Mouse (Mus musculus) CH12.LX (cell line): ENCODE measurements around the gene Cox6b2. TPM values are rescaled to one million over a fixed set of nuclear protein-coding genes. Genes with fewer than 3 reads are reported as not detected.

Source experiments
- DNase-seq: peaks from one replicate; pipeline ENCODE4 v3.0.0-alpha.2; 2013; ENCODE audit errors: extremely low read depth
- H3K27ac ChIP-seq: 2 replicates; pipeline ENCODE4 v1.5.1; 2012; ENCODE audit warnings: low read depth, mild to moderate bottlenecking, control low read depth, moderate library complexity; ENCODE audit not compliant: insufficient read depth
- H3K27me3 ChIP-seq: replicated peaks from 2 replicates; pipeline ENCODE3; 2012; ENCODE audit warnings: inconsistent platforms
- H3K36me3 ChIP-seq, 2 experiments: replicated peaks in 1 of 2; 2 replicates each; pipeline versions ENCODE3 to v1.6.1; 2012; ENCODE audit warnings: inconsistent platforms in 1 of 2, low read length in 1 of 2, mild to moderate bottlenecking in 1 of 2, mixed read lengths in 1 of 2, moderate library complexity in 1 of 2; ENCODE audit not compliant: control insufficient read depth in 1 of 2, insufficient read depth in 1 of 2
- H3K4me1 ChIP-seq, 2 experiments: 2 replicates each; pipeline ENCODE4 v1.6.1; 2012; ENCODE audit warnings: inconsistent platforms in 1 of 2, moderate library complexity in 1 of 2; ENCODE audit not compliant: insufficient read depth in 2 of 2, control insufficient read depth in 1 of 2
- H3K4me2 ChIP-seq: 2 replicates; pipeline ENCODE4 v1.6.1; 2012; ENCODE audit warnings: low read depth, mild to moderate bottlenecking, control low read depth; ENCODE audit not compliant: poor library complexity, insufficient read depth, severe bottlenecking
- H3K4me3 ChIP-seq, 3 experiments: fragments of 150-350 bp in 1 of 3; sonication (generic) in 1 of 3; replicated peaks in 1 of 3; 2 replicates each; pipeline versions ENCODE3 to v1.5.1; 2011 to 2012; ENCODE audit warnings: low read depth in 2 of 3, low read length in 2 of 3, mild to moderate bottlenecking in 2 of 3, moderate library complexity in 2 of 3, control low read depth in 1 of 3, improper control_type of control experiment in 1 of 3, inconsistent platforms in 1 of 3, mixed read lengths in 1 of 3; ENCODE audit not compliant: poor library complexity in 1 of 3
- H3K79me2 ChIP-seq: replicated peaks from 2 replicates; pipeline ENCODE4 v1.6.1; 2012; ENCODE audit warnings: mild to moderate bottlenecking, moderate library complexity; ENCODE audit not compliant: control insufficient read depth, poor library complexity, insufficient read depth, severe bottlenecking; ENCODE audit errors: extremely low read depth
- H3K9ac ChIP-seq: 2 replicates; pipeline ENCODE4 v1.6.1; 2012; ENCODE audit warnings: low read depth, mild to moderate bottlenecking, control low read depth, moderate library complexity; ENCODE audit not compliant: insufficient read depth
- H3K9me3 ChIP-seq: replicated peaks from 2 replicates; pipeline ENCODE3; 2012; ENCODE audit warnings: low read length, inconsistent platforms, mixed read lengths
- E2F4 ChIP-seq: IDR thresholded peaks from 2 replicates; pipeline ENCODE4 v1.6.1; 2011; ENCODE audit warnings: low read depth, low read length, improper control_type of control experiment; ENCODE audit not compliant: insufficient replicate concordance
- EP300 ChIP-seq: IDR thresholded peaks from 2 replicates; pipeline ENCODE4 v1.6.1; 2011; ENCODE audit warnings: low read length, improper control_type of control experiment
- GABPA ChIP-seq: IDR thresholded peaks from 2 replicates; pipeline ENCODE4 v1.6.1; 2012; ENCODE audit warnings: low read depth, low read length, improper control_type of control experiment, inconsistent platforms; ENCODE audit not compliant: insufficient replicate concordance
- IRF4 ChIP-seq: IDR thresholded peaks from 2 replicates; pipeline ENCODE4 v1.6.1; 2014; ENCODE audit warnings: low read depth, mild to moderate bottlenecking, inconsistent platforms, low read length, improper control_type of control experiment
- JUN ChIP-seq: IDR thresholded peaks from 2 replicates; pipeline ENCODE4 v1.6.1; 2011; ENCODE audit warnings: low read depth, mild to moderate bottlenecking, low read length, improper control_type of control experiment, moderate library complexity; ENCODE audit not compliant: insufficient read depth
- JUND ChIP-seq: conservative IDR thresholded peaks from 2 replicates; pipeline ENCODE4 v1.6.1; 2011; ENCODE audit warnings: low read depth, low read length, improper control_type of control experiment
- KAT2A ChIP-seq: IDR thresholded peaks from 2 replicates; pipeline ENCODE4 v1.6.1; 2012; ENCODE audit warnings: low read length, improper control_type of control experiment, inconsistent platforms; ENCODE audit not compliant: insufficient replicate concordance
- MAFK ChIP-seq: IDR thresholded peaks from 2 replicates; pipeline ENCODE4 v1.6.1; 2011; ENCODE audit warnings: low read length, improper control_type of control experiment; ENCODE audit not compliant: insufficient replicate concordance
- MAZ ChIP-seq: IDR thresholded peaks from 2 replicates; pipeline ENCODE4 v1.6.1; 2012; ENCODE audit warnings: low read depth, mild to moderate bottlenecking, inconsistent platforms, low read length, improper control_type of control experiment, moderate library complexity
- MEF2A ChIP-seq: IDR thresholded peaks from 2 replicates; pipeline ENCODE4 v1.6.1; 2014; ENCODE audit warnings: low read depth, mild to moderate bottlenecking, inconsistent platforms, low read length, improper control_type of control experiment, borderline replicate concordance
- NELFE ChIP-seq: IDR thresholded peaks from 2 replicates; pipeline ENCODE4 v1.6.1; 2011; ENCODE audit warnings: low read depth, low read length, improper control_type of control experiment
- NRF1 ChIP-seq: IDR thresholded peaks from 2 replicates; pipeline ENCODE4 v1.6.1; 2014; ENCODE audit warnings: low read depth, mild to moderate bottlenecking, inconsistent platforms, low read length, improper control_type of control experiment, moderate library complexity
- PAX5 ChIP-seq: IDR thresholded peaks from 2 replicates; pipeline ENCODE4 v1.6.1; 2012; ENCODE audit warnings: low read length, inconsistent platforms, mixed read lengths
- POLR2AphosphoS2 ChIP-seq: IDR thresholded peaks from 2 replicates; pipeline ENCODE4 v1.6.1; 2011; ENCODE audit warnings: low read depth, low read length, improper control_type of control experiment
- RAD21 ChIP-seq: IDR thresholded peaks from 2 replicates; pipeline ENCODE4 v1.6.1; 2011; ENCODE audit warnings: low read depth, mild to moderate bottlenecking, low read length, improper control_type of control experiment, moderate library complexity
- RCOR1 ChIP-seq: conservative IDR thresholded peaks from 2 replicates; pipeline ENCODE4 v1.6.1; 2012; ENCODE audit warnings: low read depth, mild to moderate bottlenecking, inconsistent platforms, low read length, improper control_type of control experiment
- UBTF ChIP-seq: IDR thresholded peaks from 2 replicates; pipeline ENCODE4 v1.6.1; 2012; ENCODE audit warnings: low read depth, mild to moderate bottlenecking, inconsistent platforms, low read length, improper control_type of control experiment, moderate library complexity
- ZC3H11A ChIP-seq: IDR thresholded peaks from 2 replicates; pipeline ENCODE4 v1.6.1; 2012; ENCODE audit warnings: low read depth, mild to moderate bottlenecking, inconsistent platforms, low read length, improper control_type of control experiment
- ZMIZ1 ChIP-seq: IDR thresholded peaks from 2 replicates; pipeline ENCODE4 v1.6.1; 2012; ENCODE audit warnings: low read depth, mild to moderate bottlenecking, inconsistent platforms, low read length, improper control_type of control experiment
- dilution Hi-C: fragments of 300-500 bp; cut with MboI; formaldehyde crosslinking; loops from 2 replicates; pipeline ENCODE4 v1.14.3; 2020; ENCODE audit warnings: low sequenced_read_pairs; ENCODE audit not compliant: extremely low pct_unique_long_range_greater_than_20kb, extremely low pct_ligation_motif_present
- in situ Hi-C: fragments of 300-500 bp; cut with MboI; formaldehyde crosslinking; loops from 3 replicates; pipeline ENCODE4 v1.14.3; 2019; ENCODE audit warnings: low sequenced_read_pairs, low pct_ligation_motif_present, low pct_unique_long_range_greater_than_20kb, mixed read lengths
- polyA plus RNA-seq: library from polyadenylated mRNA; unstranded; fragments of >175 nt; gene quantifications from 2 replicates; pipeline ENCODE4 v1.2.1, GENCODE M21; 2012; ENCODE audit warnings: low read depth; ENCODE audit not compliant: insufficient read length
- total RNA-seq, 2 experiments: library from RNA; depleted of rRNA; stranded (reverse); fragments of 300-350 nt in 1 of 2; fragments of >200 nt in 1 of 2; gene quantifications; 2 replicates each; pipeline ENCODE4 v1.2.3; 2012 to 2014

Cox6b2 gene
- total and polyA plus RNA-seq, 3 experiments = not detected

DNA sequence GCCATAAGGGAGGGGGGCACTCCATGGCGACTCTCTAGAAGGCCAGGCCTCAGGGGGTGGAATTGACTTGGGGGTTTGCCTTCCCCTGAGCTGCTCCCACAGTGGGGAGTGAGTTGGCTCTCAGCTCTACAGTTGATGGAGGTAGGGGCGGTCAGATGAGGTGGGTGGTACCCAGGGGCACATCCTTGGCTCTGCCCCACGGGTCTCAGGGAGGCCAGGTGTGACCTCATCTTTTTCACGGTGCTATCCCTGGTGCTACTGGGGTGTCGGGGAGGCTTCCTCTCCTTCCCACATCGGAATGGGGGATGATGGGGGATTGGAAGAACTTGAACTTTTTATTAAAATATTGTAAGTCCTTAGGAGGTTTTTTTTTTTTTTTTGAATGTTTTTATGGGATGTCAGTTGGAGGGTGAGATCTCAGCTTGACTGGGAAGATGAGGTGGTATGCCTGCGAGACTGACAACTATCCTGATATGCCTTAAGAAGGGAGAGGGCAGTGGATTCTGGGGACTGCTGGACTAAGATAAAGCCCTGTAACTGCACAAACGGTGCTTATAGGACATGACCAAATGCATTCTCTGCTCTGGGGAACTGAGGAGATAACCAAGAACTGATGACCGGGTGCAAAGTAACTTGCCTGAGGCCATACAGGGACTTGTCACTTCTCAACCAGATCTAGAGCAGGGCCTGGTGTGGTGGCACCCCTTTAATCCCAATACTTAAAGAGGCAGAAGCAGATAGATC lies 5.6 kb downstream of the Cox6b2 start:
- Histone ChIP-seq H3K27me3 (no peaks in the 10 kb centered on the region), H3K27ac (no peak overlapping the region), H3K4me1 (peaks cover 4 to 6% of the 10 kb centered on the region in 2 experiments; a peak in 3 of 4 replicates), H3K36me3 (peaks cover 30 to 84% of the 10 kb centered on the region in 2 experiments), H3K4me2 (no peak overlapping the region), H3K79me2 (no peaks in the 10 kb centered on the region), H3K9me3 (no peaks in the 10 kb centered on the region), H3K9ac (no peak overlapping the region), H3K4me3 (no peak overlapping the region)
- TF ChIP-seq POLR2AphosphoS2 (no peak), EP300 (no peak), IRF4 (no peak), ZMIZ1 (no peak), PAX5 (no peak), MEF2A (no peak), JUND (no peak), JUN (no peak), UBTF (no peak), E2F4 (no peak), KAT2A (no peak), MAZ (no peak), NRF1 (no peak), MAFK (no peak), RCOR1 (no peak), GABPA (no peak), NELFE (no peak), ZC3H11A (no peak), RAD21 (no peak)
- dilution Hi-C loops = no loop called here
- DNase-seq = no peak
- in situ Hi-C loops = loop anchor here (5.0 kb wide), 1 partner anchor 35 kb away; the partner anchor contains the start of genes Il11 and Tmem190
